Mouse (Mus musculus): ENCODE data around the gene Rfk.
A peak's percentile ranks its signal among the peaks of the same experiment; 100 is the strongest.

Rfk gene

DNA sequence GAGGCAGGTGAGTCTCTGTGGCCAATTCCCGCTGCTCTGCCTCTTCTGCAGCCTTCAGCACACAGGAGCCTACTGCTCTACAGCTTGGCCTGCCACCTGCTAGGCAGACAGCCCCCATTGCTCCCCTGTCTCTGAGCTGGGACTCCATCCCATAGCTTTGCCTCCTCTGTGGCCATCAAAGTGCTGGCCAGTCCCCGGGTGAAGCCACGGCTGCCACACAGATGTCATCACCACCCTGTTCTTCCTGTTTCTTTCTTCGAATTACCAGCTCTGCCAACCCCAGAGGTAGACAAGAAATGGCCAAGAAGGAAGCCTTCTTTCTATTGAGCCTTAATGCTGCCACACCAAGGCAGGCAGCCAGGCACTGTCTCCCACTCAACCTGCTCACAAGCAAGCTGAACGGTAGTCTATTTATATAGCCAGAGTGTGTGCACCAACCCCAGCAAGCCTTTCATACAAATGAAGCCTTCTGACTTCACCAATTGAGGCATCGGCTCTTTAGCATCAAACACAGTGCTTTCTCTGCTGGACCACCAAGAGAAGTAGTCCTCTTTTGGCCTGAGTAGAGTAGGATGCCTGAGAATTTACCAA is 10.9 kb upstream of the Rfk start:
- DNase-seq (ENCODE audit: low spot score in 2 of 2), result no peak

DNA sequence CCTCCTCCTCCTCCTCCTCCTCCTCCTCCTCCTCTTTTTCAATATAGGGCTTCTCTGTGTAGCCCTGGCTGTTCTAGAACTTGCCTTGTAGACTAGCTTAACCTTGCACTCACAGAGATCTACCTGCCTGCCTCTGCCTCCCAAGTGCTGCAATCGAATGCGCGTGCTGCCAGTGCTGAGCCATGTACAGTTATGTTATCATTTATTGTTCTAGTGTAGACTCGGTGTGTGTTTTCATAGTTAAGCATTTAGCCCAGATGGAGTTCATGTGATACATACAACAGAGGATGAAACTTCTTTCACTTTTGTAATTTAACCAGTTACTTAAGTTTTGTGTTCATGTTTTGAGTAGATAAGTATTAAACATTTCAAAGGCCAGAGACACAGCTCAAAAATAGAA is 8.8 kb upstream of the Rfk start:
- no peak for DNase-seq (ENCODE audit: low spot score in 2 of 2)

DNA sequence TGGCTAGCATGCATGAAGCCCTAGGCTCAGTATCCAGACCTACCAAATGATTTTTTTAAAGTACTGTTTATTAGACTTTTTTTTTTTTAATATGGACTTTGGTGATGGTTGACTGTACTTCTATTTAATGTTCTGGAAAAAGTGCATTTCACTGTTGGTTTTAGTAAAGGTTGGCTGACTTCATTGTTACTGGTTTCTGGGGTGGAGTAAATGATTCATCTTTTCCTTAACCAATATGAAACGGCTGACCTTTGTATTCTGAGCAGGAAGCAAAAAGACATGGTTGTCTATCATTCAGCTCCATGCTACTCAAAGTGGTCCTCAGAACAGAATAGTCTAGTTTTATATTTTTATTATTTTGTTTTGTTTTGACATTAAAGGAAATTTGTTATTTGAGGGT is 8.4 kb upstream of the Rfk start:
- DNase-seq (ENCODE audit: low spot score in 2 of 2), result no peak

DNA sequence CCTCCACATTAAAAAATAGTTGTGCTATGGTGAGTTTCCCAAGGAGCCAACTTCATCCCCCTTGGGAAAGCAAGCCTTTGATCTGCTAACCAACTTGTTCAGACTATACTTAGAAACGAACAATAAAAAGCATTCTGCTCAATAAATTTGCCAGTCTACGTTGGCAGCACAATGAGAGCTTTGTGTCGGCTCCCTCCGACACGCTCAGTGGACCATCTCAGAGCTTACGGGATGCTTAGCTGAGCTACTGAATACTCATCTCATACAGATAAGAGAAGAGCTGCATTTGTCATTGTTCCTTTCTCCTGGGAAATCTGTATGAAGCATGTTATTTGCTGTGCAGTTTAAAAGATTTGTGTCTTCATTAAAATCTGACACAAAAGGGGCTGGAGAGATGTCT is 7.4 kb upstream of the Rfk start:
- DNase-seq (ENCODE audit: low spot score in 2 of 2), result no peak

DNA sequence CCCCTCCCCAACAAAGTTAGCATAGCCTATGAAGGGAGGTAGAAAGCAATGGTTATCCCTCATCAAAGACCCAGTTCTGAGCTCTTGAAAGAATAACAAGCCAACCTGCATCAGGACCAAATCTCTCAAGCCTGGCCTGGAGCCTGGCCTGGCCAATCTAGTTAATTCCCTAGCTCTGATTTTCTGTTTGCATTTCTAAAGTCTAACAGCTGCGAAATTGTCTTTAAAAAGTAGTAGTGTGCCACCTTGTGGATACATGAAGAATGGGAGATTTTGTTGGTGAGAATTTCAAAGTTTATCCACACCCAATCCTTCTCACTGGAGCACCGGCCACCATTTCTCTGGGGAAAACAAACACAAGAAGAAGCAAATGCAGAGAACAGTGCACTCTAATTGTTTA is 5.4 kb upstream of the Rfk start:
- DNase-seq (ENCODE audit: low spot score in 2 of 2), result peak in 1 of 2 experiments; percentile 11

DNA sequence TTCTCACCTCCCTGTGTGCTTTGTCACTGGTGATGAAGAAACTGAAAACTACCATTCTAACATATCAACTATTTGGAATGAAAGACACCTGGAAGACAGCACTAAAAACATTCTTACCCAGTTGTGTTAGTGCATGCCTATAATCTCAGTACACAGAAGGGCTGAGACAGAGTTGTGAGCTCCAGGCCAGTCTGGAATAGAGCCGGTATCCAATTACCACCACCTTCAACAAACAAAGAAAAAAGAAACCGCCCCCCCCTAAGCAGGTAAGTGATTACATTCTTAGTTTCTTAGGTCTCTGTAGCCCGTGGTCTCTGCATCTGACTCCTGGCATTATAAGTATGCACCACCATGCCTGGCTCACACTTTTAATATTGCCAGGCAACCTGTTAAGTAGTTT is 977 bp upstream of the Rfk start:
- no peak for DNase-seq (ENCODE audit: low spot score in 2 of 2)

DNA sequence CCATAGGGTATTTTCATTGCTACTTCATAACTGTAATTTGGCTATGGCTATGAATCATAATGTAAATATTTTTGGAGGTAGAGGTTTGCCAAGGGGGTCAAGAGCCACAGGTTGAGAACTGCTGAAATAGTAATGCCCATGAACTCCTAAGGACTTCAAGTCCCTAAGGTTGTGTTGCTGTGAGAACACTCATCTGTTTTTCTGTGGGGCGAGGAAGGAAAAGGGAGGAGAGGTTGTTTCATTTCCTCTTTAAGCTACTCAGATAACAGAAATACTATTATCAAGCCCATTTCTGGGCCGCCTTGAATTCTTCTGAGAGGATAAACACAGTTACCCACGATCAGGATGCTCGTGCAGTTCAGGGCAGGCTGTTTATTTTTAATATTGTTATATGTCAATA is 3.0 kb downstream of the Rfk start:
- DNase-seq (ENCODE audit: low spot score in 2 of 2), result peak; percentile 38 to 46

DNA sequence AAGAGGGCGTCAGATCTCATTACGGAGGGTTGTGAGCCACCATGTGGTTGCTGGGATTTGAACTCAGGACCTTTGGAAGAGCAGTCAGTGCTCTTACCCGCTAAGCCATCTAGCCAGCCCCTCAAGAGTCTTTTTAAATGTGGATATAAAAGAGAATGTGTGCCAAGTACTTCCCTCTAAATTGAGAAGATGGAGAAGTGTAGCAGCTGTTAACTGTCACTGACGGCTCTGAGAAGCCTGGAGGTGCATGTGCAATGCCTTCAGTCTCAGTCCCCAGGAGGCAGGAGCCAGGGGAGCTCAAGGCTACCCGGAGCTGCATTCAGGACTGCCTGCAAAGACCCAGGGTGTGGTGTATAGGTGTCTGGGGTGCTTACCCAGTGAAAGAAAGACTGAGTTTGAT is 4.1 kb downstream of the Rfk start:
- no peak for DNase-seq (ENCODE audit: low spot score in 2 of 2)

DNA sequence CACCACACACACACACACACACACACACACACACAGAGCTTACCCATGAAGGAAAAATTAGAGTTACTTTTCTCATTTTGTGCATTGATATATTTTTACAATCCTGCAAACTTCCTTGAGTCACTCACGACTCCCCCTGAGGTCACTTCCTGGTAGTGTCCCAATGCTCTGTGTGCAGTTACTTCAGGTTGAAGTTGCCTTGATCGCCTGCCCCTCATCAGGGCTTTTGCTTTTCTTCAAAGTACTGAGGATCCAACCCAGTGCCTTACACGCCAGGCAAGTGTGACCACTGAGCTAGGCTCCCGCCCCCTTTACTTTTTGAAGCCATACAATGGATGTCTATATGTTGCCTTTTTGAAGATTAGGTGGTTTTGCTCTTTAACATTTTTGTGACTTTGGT is 6.1 kb downstream of the Rfk start:
- no peak for DNase-seq (ENCODE audit: low spot score in 2 of 2)

DNA sequence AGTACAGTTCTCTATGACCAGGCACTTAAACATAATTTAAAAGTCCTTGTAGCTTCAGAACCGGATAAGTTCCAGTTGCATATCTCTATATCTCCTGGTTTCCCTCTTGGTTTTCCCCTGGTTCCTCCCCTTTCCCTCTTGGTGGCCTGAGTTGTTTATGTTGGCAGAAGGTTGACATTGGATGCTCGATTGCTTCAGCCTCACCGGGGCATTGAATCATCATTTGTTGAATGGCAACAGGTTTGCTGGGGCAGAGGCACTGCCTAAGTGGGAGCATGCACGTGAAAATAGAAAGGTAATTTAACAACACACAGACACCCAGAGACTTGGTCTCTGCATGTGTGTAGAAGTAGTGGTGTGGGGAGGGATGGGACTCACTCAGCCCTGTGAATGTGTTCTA is 6.7 kb downstream of the Rfk start:
- no peak for DNase-seq (ENCODE audit: low spot score in 2 of 2)

DNA sequence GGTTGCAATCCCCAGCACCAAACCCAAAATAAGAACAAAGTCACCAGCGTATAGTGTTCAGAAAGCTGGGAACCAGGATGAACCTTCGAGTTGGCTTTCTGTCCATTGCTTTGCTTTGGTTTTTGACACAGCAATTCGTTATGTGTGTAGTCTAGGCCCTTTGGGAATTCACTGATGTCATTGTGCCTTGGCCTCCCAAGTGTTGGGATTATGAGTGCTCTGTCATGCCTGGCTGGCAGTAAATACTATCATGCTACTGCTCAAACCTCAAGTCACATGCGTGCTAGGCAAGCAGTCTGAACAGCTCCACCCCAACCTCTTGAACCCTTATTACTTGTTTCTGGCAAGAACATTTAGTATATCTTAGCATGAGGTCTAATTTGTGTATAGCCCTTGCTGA is 9.3 kb downstream of the Rfk start:
- DNase-seq (ENCODE audit: low spot score in 2 of 2), result no peak

DNA sequence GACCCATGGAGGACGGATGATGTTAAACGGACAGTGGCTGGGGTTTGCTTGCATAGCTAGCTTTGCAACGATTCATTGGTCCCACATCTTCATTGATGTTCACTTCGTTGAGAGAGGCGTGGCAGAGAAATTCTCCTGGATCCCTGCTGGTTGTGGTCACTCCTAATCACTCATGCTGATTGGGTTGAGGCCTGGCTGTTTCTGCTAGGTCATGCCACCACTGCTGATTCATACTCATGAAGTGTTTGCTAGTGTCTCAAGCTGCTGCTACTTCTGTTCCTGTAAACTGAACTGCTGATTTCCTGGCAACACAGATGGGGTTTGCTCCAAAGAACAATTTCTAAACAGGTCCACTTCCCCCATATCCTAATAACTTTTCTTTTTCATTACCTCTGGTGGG is 13.0 kb downstream of the Rfk start:
- no peak for DNase-seq (ENCODE audit: low spot score in 2 of 2)

DNA sequence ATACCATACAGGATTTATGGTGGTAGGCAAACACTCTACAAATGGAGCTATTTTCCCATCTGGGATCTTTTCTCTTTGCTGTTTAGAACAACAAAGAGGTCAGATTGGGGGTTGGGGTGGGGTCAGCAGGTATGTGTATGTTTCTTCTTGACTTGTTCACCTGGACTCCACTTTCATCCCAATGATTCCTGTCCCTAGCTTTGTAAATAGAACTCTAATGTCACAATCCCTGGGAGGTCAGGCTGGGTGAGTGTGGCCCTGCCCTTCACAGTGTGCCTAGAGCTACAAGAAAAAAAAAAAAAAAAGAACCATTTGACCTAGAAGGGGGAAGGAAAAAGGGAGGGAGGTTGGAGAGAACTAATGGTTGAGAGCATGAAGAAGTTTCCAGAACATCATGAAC is 14.7 kb downstream of the Rfk start:
- no peak for DNase-seq (ENCODE audit: low spot score in 2 of 2)

DNA sequence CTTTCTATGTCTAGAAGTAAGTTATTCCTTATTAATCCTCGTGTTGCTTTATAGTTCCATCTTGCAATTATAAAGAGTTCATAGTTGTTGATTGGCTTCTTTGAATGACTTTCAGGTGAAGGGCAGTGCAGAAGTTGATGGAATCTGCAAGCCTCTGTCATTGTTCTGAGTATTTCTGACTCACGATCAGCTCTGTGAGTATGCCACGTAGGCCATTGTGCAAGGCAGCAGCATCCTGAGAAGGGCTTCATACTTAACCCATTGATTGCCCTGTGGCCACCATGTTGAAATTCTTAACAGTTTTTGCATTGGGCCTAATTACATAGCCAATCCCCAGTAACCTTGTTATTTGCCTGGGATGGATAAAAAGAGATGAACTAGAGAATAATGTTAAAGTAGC is 15.5 kb downstream of the Rfk start:
- no peak for DNase-seq (ENCODE audit: low spot score in 2 of 2)

DNA sequence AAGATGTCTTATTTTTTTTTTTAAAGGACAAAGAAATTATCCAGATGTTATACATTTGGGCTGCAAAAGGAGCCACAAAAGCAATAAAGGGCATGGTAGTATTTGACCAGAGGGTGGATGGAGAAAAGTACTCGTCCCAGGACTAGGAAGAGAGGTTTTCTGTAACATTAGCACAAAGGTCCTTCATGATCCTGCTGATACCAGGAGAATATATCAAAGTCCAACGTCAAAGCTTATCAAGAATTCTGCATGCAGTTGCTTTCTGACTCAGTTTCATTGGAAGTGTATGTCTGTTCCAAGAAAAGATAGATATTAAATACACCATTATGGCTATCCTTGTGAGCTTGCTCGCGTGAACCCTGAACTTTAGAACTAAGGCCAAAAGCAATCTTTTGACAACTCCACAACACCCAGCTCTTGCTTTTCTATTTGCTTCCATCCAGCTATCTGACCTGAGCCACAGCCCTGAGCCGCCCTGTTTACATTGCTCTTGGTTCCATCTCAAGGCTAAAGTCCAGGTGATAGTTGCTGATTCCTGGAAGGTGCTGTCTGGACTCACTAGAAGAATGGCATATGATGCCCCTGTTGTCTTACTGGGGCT is 16.7 kb downstream of the Rfk start:
- no peak for DNase-seq (ENCODE audit: low spot score in 2 of 2)

DNA sequence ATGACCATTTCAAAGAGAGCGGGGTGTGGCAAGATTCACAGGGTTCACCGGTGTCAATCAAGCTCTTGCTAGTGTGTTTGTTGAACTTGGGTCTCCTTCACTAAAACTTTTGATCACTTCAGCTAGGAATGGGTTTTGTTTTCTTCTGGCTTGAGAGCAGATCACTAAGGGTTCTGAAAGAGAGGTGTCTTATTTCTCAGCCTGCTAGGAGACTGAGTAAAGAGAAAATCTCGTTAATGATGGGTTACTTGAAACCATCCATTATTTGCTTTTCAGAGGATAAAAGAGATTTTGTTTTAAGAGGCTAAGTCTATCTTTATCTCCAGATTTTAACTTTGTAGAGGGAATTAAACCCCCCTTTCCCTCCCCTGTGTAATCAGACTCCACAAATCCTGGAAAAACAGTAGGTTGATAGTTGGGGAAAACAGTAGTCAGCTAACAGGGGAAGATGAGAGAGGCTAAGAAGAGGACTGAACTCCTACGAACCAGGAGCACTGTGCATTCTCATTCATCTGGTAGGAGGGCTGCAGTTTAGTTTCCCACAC is 19.1 kb downstream of the Rfk start:
- DNase-seq (ENCODE audit: low spot score in 2 of 2), result no peak

DNA sequence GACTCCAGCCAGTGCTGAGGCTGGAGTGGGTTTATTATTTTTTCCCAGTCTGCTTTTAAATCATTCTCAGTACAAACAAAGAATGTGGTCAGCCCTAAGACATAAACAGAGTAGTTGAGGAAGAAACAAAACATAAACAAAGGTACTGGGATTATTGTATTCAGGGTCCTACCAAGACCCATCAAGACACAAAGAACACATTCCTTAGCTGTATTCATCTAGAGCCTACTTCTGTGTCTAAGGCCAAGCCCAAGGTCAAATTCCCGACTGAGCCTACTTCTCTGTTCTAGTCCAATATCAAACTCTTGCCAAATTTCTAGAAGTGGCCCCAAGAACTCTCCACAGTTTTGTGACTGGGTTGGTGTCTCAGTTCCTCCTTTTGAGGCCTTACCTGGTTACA is 24.0 kb downstream of the Rfk start:
- no peak for DNase-seq (ENCODE audit: low spot score in 2 of 2)

DNA sequence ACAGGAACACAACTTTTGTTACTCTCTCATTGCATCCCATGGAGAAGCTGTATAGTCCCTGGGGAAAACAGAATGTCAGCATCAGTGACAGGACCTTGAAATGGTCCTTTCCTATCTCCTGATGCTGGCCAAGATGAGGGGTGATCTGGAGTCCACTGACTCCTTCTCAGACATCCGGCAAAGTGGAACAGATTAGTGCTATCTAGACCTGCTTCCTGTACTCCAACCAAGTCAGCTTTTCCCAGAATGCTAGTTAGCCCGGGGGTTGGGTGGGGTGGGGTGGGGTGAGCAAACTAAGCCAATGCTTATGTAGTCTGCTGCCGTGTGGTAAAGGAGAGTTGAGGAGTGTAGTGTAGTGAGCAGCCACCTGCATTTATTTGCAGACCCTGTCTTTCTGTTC is 29.5 kb downstream of the Rfk start:
- no peak for DNase-seq (ENCODE audit: low spot score in 2 of 2)

DNA sequence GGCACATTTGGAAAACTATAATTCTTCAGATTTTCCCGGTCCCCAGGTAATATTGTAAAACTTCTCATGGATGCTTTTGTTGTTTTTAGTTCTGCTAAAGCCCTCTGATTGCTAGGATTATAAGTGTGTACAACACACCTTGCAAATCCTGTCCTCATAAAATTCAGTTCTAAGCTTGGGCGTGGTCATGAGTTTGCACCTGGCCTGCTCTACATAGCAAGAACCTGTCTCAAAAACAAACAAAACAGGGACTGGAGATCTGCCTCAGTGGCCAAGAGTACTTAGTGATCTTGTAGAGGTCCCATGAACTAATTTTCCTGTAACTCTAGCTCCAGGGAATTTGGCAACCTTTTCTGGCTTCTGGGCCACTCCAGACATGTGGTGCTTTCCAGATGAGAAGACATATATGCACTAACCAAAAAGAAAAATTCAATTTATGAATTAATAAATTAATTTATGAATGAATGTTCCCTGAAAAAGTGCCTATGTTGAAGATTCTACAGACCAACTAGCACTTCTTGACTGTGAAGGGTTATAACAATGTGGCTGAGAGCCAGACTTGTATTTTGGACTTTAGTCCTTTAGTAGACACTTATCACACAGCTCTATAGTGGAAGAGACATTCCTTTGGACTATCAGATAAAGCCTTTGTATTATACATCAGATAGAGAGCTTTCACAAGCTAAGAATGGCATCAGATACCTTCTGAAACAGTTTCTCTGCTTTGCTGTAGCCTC is 34.1 kb downstream of the Rfk start:
- DNase-seq (ENCODE audit: low spot score in 2 of 2), result no peak

DNA sequence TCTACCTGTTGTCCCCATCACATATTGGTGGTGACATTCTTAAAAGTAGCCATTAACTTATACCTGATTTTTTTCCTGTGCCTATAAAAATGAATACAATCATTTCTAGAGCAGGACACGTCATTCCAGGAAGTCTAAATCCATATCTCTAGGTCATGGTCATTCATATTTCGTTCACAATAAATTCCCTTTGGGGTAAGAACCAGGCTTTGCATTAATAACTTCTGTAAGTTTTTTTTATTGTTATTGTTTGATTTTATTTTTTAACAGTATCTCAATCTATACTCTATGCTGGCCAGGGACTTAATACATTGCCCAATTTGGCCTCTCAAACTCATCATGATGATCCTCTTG is 34.7 kb downstream of the Rfk start:
- DNase-seq (ENCODE audit: low spot score in 2 of 2), result no peak

DNA sequence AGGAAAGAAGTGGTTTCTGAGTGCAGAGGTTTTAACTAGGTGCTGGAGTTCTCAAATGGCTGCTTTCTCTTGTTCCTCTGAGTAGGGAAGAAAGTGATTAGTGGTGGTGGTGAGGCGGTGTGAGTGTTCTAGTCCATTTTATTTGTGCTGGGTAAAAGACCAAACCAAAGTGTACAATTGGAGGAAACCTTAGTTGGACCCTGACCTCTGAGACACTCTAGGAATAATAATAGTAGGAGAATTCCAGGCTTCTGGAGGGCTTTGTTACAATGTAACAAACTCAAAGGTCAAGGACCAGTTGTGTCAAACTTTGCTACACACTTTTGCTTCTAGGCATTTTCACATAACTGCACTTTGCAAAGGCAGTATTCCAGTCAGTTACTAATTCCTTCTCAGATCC is 42.8 kb downstream of the Rfk start:
- no peak for DNase-seq (ENCODE audit: low spot score in 2 of 2)

DNA sequence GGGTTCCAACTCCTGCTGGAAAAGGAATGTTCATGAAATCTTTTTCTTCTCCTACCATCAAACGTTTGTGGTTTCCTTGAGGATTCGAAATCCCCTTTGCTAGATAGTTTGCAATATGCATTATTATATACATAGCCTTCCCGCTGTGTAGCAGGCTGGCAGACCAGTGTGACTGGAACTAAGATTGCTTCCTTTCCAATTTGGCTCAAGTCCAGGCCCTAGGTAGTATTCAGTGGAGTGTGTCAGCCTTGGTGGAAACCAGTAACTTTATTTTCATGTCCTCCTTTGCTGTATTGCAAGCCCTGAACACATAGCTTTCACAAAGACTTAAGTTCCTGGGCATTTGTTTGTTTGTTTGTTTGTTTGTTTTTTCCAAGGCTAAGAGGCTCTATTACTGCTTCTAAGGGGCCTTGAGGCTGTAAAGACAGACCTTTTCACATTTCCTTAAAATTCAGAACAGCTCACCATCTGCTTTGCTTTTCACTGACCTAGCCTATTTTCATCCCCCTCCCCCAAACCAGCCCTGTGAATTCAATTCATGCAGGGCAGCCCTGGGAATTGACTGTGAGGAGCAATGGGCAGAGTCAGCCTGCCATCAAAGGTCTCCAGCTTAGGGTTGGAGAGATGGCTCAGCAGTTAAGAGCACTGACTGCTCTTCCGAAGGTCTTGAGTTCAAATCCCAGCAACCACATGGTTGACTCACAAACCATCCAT is 45.8 kb downstream of the Rfk start:
- no peak for DNase-seq (ENCODE audit: low spot score in 2 of 2)

DNA sequence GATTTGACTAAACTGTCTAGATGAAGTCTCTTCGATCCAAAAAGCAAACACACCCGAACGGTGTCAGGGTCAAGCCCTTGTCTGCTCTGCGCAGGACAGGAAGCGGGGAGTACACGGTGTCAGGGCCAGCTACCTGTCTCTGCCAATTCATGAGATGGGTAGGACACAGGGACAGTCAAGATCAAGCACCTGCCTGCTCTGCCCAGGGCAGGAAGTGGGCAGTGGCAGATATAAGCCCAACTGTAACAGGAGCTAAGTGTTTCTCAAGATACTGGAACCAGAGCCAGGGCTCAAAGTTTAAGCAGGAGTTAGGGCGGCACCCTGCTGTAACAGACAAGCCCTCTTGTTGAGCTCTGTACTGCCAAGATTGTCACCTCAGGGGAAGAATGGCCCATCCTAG is 49.7 kb downstream of the Rfk start:
- no peak for DNase-seq (ENCODE audit: low spot score in 2 of 2)

All from spleen, postnatal 36 days (tissue).